Mouse (Mus musculus): ENCODE results near the gene Gm42421.

Gene Gm42421

DNA sequence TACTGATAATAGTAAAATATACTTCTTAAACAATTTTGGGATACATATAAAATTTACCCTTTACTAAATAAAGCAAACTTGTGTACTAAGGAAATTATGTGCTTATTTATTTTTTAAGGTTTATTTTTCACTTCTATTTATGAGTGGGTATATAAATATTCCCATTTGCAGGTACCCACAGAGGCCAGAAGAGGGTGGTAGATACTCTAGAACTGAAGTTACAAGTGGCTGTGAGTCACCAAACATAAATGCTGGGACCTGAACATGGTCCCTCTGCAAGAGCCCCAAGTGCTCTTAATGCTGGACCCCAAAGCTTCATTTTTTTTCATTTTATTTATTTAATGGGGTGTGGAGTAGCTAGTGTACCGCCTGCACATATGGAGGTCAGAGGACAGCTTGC is 5.9 kb downstream of the Gm42421 start:
- no peak for DNase-seq (ENCODE audit: extremely low read depth, insufficient read length, low spot score)

DNA sequence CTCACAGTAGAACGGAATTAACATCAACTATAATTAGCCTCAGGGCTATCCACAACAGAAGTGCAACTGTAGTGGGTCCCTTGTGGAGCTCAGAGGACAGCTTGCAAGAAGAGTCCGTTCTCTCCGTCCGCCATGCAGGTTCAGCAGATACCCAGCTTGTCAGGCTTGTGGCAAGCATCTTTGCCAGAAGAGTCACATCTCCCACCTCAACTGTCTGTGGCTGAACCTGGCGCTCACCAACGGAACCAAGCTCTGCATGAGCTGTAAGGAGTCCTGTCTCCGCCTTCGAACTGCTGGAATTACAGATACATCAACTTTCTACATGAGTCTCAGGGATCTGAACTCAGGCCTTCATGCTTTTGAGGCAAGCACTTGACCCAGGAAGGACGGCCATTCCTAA is 8.2 kb downstream of the Gm42421 start:
- DNase-seq (ENCODE audit: extremely low read depth, insufficient read length, low spot score), result no peak

DNA sequence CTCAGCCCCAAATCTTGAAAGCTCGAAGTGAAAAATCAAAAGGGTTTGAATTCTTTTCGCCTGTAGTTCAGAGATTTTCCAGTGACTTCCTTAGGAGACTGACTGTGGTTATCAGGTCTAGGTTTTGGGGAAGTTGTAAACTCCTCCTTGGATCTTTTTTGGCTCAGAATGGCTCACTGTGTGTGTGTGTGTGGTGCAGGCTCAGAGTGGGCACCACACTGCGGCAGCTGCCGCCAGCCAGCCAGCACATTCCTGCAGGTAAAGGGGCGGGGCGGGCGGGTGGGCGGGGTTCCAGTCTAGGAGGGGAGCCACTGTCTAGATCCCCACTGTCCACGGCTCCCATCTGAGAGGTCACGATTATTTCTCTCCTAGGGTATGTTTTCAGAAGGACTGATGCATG is 13.6 kb downstream of the Gm42421 start:
- DNase-seq (ENCODE audit: extremely low read depth, insufficient read length, low spot score), result no peak

DNA sequence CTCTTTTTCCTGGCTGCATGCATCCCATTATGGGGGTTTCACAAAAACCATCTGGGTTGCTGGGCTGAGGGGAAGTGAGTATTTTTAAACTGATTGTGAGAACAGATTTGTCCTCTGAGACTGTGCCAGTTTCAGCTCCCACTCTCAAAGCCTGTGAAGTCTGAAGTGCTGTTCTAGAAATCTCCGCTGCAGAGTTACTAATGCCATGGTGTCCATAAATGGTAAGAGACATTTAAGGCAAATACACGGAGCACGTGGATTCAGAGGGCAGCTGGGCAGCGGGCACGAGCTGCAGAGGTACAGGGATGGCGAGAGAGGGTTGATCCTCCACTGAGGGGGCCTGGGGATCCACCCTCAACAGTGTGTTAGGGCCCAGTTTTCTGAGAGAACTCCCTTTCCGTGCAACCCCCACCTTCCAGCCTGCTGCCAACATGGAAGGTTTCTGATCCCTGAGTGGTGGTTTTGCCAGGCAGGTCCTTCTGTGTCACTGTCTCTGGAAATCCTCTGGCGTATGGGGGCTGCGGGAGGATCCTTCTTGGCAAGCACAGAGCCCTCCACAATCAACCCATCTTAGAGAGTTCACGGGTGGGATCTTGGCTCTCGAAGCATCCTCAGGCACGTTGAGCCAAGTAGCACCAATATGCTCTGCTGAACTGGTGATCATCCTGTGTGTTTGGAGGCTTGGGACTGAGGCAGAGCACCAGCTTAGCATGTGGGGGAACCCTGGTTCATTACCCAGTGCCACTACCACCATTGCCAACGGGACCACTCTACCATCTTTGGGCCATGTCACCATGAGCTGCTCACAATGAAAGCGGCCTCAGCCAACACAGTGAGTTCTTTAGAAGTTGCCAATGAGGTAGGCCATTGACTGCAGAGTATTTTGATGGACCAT is 15.5 kb downstream of the Gm42421 start:
- DNase-seq (ENCODE audit: extremely low read depth, insufficient read length, low spot score), result no peak

DNA sequence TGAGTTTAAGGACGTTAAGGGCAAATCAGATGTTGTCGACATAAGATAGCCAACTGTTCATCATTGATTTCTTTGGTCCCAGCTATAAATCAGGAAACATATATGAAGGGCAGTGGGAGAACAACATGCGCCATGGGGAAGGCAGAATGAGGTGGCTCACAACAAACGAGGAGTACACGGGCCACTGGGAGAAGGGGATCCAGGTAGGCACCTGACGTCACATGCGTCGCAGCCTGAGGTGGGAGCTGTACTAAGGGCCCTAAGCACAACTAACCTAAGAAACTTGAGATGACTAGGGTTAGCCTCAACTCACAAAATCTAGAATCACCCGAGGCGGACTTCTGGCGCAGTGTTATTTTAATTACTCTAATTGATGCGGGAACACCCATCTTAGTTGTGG is 20.4 kb downstream of the Gm42421 start:
- DNase-seq (ENCODE audit: extremely low read depth, insufficient read length, low spot score), result no peak

DNA sequence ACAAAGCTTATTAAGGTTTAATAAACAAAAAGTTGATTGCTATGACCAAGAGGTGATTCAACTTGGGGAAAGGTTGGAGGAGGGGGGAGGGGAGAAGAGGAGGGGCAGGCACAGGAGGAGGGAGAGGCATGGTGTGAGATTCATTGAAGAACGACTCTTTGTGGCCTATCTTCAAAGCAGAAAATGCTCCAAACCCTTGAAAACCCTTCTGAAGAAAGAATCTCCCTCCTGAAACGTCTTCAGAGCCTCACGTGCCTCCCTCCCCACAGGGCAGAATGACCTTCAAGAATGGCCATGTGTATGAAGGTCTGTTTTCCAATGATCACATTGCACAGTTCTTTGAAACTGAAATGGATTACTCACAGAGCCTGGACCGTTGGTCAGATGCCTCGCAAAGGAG is 22.0 kb downstream of the Gm42421 start:
- no peak for DNase-seq (ENCODE audit: extremely low read depth, insufficient read length, low spot score)

DNA sequence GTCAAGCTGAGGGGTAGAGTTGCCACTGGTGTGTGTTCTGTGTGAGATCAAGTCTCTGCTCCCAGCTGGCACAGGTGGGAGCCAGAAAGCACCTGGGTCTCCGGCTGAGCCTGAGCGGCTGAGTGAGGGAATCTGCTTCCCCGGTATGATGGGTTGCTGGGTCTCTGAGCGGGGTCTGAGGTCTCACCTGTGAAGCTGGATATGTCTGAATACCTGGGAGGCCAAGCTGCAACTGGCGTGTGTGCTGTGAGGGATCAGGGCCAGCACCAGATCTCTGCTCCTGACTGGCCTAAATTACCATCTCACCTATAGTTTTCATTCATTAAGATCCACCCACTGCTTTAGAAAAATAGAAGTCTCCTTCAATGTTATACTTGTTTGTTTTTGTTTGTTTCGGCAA is 29.1 kb downstream of the Gm42421 start:
- DNase-seq (ENCODE audit: extremely low read depth, insufficient read length, low spot score), result no peak

DNA sequence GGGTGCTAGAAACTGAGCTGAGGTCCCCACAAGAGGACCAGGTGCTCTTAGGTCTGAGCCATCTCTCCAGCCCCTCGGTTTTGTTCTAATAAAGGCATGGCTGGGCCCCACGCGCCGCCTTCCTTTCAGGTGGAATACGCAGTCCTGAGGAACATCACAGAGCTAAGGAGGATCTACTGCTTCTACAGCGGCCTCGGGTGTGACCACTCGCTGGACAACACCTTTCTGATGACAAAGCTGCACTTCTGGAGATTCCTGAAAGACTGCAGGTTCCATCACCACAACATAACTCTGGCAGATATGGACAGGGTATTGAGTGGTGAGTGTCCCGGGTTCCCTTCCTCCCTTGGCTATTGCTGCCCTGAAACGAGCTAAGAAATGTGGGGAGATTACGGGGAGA is 31.6 kb downstream of the Gm42421 start:
- no peak for DNase-seq (ENCODE audit: extremely low read depth, insufficient read length, low spot score)

DNA sequence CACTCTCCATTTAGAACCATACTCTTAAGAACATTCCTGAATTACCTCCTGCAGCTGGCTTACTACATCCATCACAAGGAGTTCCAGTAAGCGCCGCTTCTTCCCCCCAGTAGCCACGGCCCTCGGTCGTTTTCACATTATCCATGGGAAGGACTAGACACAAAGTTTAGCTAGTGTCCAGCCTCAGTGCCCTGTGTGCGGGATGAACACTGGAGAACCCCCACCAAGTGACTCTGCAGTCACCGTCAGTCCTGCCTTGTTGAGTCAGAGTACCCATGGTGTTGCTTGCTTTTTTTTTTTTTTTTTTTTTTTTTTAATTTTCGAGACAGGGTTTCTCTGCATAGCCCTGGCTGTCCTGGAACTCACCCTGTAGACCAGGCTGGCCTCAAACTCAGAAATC is 33.2 kb downstream of the Gm42421 start:
- DNase-seq (ENCODE audit: extremely low read depth, insufficient read length, low spot score), result no peak

DNA sequence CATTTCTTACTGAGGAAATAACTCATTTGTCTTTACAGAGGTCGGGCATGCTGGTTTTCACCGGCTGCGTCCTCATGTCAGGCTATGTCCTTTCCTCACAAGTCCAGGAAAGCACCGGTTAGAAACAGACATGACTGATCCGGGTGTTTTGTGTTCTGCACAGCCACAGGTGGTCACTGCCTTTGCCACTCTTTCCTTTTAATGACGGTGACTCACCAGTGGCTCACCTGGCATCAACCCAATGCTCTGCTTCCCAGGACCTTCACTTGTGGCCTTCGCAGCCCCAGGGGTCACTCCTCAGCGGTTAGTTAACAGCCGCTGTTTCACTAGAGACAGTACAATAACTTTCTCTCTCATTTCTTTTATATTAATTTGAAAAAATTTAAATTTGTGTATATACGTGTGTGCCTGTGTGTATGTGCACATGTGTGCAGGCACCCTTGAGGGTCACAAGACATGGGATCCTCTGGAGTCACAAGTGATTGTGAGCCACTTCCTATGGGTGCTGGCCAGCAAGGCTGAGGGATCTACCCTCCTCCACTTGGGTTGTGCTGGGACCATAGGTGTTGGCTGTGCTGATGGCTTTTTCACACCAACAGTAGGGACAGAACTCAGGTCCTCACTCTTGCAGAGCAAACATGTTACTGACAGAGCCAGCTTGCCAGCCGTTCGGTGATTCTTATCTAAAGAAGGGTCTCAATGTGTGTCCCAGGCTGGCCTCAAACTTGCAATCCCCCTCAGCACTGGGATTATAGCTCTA is 37.8 kb downstream of the Gm42421 start:
- peak; percentile 45 for DNase-seq (ENCODE audit: extremely low read depth, insufficient read length, low spot score)

DNA sequence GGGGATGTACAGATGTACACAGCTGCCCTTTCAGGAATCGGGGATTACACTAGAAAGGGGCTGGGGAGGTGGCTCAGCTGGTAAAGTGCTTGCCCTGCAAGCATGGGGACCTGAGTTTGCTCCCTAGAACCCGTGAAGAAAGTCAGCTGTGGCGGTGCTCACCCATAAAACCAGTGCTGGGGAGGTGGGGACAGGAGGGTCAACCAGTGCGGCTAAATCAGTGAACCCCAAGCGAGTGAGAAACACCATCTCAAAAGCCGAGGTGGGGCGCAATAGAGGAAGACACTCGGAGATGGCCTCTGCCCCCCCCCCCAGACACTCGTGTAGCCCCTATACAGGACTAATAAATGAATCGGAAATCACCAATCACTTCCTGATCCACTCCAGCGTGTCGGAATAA is 38.7 kb downstream of the Gm42421 start:
- no peak for DNase-seq (ENCODE audit: extremely low read depth, insufficient read length, low spot score)

DNA sequence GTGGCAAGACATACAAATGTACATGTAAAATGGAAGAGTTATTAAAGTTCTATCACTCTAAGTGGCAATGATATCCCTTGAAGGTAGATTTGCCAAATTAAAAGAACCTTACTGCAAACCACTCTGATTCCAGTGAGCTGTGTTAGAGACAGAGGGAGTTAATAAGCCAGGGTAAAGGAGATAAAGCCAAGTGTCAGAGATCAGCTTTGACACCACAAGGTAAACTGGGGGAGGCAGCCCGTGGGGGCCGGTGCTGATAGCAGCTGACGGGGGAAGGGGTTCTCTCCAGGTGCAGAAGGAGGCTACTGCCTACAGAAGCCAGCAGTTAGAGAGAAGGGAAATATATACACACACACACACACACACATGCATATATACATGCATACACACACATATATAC is 44.7 kb downstream of the Gm42421 start:
- no peak for DNase-seq (ENCODE audit: extremely low read depth, insufficient read length, low spot score)

DNA sequence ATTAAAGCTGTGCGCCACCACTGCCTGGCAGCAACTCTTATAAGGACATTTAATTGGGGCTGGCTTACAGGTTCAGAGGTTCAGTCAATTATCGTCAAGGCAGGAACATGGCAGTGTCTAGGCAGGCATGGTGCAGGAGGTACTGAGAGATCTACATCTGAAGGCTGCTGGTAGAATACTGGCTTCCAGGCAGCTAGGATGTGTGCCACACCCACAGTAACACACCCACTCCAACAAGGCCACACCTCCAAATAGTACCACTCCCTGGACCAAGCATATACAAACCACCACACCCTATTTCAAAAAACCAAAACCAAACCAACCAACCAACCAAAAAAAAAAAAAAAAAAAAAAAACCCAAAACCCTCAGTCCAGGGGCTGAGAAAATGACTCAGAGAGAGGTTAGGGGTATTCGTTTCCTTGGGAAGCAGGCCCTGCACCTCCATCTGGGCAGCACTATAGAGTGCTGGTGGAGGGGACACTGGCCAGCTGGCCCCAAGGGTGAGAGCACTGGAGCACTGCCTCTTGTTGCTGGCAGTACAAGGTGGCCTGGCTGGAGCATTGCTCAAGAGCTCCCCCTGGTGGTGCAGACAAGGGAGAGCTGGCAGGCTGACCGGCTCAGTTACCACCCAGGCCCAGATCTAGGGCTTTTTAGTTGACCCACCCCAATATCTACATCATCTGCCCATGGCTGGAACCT is 47.1 kb downstream of the Gm42421 start:
- peak; percentile 72 for DNase-seq (ENCODE audit: extremely low read depth, insufficient read length, low spot score)

DNA sequence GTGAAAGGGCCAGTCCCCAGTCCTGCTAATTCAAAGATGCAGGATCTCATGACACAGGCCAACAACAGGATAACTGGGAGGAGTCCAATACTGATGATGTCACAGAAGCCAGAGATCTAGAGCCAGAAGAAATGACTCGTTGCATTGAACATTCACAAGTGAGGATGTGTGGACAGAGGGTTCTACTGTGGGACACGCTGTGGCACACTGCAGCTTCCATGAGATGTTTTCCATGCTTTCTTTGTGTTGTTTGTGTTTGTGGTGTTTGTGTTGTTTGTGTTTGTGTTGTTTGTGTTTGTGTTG is 47.6 kb downstream of the Gm42421 start:
- no peak for DNase-seq (ENCODE audit: extremely low read depth, insufficient read length, low spot score)

DNA sequence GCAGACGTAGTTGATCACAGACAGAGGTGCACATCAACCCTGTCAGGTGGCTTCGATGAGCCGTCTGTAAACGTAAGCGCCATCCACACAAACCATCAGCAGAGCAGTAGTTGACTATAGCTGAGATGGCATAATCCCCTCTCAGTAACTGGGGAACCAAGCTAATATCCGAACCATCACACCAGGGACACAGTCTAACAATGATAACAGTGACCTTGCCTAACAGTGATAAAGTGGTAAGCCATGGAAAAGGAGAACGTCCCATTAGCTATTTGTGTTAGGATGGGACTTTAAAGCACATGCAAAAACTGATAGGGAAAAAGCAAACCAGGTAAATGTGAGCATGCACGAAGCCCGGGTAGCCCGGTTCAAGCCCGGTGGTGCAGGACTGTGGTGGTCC is 48.3 kb downstream of the Gm42421 start:
- no peak for DNase-seq (ENCODE audit: extremely low read depth, insufficient read length, low spot score)

DNA sequence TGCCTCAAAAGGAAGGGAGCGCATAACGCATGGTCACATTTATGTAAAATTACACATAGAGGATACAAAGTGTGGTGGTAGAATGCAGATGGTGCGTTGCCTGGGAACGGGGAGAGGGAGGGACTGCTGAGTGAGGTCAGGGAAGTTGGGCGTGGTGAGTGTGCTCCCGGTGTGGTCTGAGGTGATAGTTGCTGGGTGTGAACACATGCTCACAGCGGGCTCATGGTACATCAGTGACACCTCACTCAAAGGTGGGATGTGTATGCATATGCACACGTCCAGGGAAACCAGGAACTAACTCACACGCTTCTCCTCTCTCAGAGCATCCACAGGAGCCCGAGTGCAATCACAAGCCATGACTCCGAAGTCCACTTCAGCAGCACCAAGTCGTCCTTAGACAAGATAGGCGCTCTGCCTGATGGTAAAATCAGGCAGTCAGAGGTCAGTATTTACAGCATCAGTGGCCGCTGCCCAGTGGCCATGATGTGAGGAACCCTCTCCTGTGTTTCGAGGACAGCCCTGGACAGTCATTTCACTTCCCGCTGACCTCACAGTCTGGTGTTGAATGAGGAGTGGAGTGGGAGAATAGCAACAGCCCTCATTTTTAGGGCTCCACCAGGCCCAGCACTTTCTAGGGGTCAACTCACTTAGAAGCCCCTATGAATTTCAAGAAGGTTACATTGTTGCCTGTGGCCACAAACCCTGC is 48.9 kb downstream of the Gm42421 start:
- DNase-seq (ENCODE audit: extremely low read depth, insufficient read length, low spot score), result no peak

DNA sequence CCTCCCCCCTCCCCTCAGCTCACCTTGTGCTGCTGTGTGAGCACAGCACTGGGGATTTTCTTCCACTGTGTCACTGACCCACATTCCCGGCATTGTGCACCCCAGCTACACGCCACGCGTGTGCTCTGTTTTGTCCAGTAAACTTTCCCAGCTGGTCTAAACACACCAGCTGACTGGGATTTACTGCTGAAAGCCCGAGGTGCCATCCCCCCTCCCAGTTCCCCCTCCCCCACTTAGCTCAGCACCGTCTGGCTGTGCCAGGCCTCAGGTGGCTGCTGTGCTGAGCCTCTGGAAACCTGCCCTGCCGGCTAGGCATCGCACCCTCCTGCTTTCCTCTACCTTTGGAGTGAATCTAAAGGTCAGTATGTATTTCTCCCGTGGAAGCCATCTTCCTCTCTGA is 52.9 kb downstream of the Gm42421 start:
- DNase-seq (ENCODE audit: extremely low read depth, insufficient read length, low spot score), result no peak

DNA sequence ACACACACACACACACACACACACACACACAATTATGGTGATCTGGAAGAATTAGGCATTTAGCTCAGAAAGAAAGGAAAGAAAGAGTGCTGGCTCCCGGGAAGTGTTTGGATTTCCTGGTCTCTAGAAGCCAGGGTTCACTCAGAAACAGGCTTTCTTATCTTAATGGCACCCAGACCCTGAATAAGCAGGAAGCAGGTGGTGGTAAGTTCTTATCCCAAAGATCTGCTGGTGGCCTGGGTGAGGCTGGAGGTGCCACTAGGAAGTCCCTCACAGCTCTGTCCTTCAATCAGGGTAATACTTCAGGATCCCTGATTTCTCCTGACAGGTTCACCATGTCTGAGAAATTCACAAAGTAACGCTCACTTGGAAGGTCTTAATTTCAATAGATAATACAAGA is 54.4 kb downstream of the Gm42421 start:
- DNase-seq (ENCODE audit: extremely low read depth, insufficient read length, low spot score), result no peak

DNA sequence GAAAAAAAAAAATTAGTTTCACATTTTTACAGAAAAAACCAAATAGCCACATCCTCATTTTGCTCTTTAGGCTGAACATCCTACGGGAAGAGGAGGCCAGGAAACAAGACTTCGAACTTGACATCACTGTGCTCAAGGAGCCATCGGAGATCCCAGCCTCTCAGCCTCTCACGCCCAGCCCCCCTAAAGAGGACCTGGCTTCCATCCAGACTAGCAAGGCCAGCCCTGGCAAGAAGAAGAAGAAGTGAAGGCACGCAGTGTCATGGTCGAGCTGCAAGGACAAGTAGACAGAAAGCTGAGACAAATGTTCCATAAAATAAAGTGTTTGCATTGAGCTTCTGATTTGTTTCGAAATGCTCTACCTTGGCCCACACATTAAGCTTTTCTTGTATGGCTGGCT is 57.4 kb downstream of the Gm42421 start:
- no peak for DNase-seq (ENCODE audit: extremely low read depth, insufficient read length, low spot score)

Measured in 3134 (cell line).